Comparison of ENCODE assay signal across 10 mouse cellular contexts in genomic region chr10:6647576-6647975, GRCm38 (mm10).
"Had no signal": no experiment of that assay in that cellular context is flagged by ENCODE, and none has a peak within 500 bp of the region (broad histone marks: within the 10 kb centered on the region; RNA-seq: fewer than 3 reads in every experiment).

No protein-coding gene starts in this region.

- DNase-seq: kidney, adult 18-20 months; kidney, postnatal 10 days; kidney, postnatal 4 days; lung, adult 2 months; lung, postnatal 36 days; midbrain, embryonic 14.5 days; right cerebral cortex, postnatal 14 days; thymus, postnatal 36 days had no signal

- ATAC-seq: intestine, embryonic 15.5 days; lung, postnatal 0 days had no signal
